Mouse (Mus musculus): ENCODE results near the gene Sept1.
"Not testable (repeated sequence)": the region's sequence is repeated elsewhere in the genome, so short reads cannot be mapped to it uniquely, and the experiment has no call there.

Sept1 gene

DNA sequence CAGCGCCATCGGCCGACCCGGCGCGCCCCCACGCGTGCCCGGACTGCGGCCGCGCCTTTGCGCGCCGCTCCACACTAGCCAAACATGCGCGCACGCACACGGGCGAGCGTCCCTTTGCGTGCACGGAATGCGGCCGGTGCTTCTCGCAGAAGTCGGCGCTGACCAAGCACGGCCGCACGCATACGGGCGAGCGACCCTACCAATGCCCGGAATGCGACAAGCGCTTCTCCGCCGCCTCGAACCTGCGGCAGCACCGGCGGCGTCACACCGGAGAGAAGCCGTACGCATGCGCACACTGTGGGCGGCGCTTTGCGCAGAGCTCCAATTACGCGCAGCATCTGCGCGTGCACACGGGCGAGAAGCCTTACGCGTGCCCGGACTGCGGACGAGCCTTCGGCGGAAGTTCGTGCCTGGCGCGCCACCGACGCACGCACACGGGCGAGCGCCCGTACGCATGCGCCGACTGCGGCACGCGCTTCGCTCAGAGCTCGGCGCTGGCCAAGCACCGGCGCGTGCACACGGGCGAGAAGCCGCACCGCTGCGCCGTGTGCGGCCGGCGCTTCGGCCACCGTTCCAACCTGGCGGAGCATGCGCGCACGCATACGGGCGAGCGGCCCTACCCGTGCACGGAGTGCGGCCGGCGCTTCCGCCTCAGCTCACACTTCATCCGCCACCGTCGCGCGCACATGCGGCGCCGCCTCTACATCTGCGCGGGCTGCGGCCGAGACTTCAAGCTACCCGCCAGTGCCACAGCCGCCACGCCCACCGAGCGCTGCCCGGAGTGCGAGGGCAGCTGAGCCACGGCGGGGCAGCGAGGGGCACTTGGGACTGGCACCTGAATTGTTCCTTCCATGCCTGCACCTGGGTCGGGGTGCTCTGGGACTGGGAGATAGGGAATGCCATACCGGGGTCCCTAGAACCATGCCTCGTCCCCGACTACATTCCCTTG, 21.2 kb upstream of the Sept1 start:
- DNase-seq, result peak; percentile 94

DNA sequence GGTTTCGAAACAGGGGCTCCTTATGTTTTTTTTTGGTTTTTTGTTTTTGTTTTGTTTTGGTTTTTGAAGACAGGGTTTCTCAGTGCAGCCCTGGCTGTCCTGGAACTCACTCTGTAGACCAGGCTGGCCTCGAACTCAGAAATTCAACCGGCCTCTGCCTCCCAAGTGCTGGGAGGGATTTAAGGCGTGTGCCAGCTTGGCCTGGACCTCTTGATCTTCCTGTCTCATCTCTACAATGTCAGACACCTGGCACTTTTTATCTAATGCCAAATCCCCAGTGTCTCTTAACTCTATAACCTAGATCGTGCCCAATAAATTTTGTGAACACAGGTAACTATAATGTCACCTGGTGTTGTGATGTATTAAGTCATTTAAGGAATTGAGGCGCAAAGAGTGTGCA, 20.4 kb upstream of the Sept1 start:
- DNase-seq, result no peak

DNA sequence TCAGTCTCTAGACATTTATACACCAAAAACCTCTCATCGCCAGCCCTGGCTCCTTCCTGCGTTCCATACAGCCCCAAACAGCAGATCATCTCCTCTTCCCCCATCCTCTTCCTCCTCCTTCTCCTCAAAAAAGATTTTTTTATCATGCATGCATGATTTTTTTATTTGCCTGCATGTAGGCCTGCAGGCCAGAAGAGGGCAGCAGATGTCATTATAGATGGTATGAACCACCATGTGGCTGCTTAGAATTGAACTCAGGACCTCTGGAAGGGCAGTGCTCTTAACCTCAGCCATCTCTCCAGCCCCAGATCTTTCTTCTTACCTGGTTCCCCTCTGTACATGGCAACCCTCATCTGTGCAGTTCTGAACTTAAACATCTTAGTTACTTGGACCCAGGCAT, 19.5 kb upstream of the Sept1 start:
- DNase-seq, result no peak

DNA sequence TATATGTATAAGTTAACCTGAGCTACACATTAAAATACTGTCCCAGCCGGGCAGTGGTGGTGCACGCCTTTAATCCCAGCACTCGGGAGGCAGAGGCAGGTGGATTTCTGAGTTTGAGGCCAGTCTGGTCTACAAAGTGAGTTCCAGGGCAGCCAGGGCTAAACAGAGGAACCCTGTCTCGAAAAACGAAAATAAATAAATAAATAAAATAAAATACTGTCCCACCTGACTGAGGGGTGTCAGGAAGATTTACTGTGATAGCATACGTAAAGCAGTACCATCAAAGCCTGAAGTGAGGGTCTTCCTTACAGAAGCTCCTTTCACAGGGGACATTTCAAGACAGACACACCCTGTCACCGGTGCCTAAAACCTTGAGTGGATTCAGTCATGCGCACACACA, 17.6 kb upstream of the Sept1 start:
- not testable (repeated sequence) for DNase-seq

DNA sequence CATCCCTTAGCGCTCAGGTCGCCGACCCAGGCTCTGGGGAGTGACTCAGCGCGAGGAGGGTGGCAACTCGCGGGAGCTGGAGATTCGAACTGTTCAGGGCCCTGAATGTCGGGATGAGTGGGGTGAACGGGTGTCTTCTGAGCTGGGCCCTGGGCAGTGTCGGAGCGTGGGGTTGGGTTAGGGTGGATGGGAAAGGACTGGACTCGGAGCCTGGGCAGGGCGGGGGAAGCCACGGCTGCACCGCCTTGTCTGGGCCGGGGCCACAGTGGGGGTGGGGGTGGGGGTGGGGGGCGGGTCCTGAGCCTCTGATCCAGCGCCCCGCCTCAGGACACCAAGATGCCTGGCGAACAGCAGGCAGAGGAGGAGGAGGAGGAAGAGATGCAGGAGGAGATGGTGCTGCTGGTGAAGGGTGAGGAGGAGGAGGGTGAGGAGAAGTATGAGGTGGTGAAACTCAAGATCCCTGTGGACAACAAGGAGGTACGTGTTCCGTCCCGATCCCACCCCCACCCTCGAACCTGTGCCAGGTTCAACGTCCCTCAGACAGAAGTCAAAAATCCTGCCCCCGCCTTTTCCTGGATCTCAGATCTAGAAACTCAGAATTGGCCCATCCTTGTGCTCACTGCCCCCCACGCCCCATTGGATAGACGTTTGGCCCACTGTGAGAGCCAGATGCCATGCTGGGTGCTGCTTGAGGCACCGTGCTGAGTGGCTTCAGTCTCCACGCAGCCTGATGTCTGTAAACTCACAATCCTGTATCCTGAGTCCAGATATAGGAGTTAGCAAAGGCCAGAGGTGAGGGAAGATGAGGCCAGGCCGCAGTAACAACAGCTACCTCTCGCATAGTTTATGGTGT, 12.0 kb upstream of the Sept1 start:
- DNase-seq, result no peak

DNA sequence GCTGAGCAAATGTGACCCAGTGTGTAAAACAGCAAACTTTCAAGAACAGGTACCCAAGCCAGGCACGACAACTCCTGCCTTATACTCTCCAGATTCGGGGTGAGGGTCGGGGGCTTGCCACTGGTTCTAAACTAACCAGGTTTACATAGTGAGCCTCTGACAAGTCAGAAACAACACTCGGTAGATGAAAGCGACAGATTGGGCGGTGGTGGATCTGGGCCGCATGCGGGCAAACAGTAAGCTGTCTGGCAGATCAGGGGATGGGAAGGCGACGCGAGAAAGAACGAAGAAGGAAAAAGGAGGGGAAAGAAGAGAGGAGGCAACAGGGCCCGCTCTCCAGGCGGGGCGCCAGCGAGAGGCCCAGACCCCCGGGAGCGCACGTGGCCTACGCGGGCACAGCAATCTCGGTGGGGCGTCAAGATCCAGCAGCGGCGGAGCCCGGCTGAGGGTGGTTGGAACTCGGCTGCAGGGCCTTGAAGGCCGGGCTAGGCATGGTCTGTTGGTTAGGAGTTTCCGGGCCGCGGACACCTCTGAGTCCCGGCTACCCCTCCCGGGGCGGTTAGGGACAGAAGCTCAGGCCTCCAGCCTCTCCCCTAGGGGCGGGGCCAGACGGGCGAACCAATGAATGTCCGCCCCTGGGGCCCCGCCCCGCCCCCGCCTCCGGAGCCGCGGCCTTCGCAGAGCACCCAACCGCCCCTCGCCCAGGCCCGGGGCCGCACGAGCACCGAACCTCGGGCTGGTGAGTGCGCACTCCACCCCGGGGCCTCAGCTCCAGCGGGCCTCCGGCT, 11.1 kb upstream of the Sept1 start, which contains the start of gene Zfp771:
Gene Zfp771 (plus strand): TSS at position 405 of the 788 bp plus-strand sequence.
- peak; percentile 97 for DNase-seq

DNA sequence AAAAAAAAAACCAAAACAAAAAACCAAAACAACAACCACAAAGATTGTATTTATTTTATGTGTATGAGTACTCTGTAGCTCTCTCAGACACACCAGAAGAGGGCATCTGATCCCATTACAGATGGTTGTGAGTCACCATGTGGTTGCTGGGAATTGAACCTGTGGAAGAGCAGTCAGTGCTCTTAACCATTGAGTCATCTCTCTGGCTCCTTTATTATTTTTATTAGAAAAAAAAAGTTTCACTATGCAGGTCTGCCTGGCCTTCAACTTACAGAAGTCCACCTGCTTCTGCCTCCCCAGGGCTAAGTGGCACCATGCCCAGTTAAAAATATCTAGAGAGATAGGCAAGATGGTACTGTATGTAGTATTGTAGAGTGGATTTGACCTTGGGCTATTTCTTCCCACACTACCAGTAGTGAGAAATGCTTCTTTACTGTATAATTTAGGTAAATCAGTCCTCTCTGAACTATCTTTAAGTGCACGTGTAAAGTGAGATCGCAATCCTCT, 10.5 kb upstream of the Sept1 start:
- DNase-seq, result no peak

DNA sequence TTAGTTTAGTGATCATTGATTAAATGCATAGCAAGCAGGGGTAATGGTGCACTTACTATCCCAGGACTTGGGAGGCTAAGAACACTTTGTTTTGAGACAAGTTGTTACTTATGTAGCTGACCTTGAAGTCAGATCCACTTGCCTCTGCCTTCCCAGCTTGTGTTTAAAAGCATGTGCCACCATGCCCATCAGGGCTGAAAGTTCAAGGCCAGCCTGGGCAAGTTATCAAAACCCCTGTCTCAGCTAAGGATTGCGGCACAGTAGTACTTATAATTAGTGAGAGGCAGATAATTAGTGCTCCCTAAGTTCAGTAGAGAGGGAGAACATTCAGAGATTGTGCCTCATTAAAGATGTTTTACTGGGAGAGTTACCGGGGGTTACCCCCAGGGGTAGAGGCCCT, 1.8 kb upstream of the Sept1 start:
- DNase-seq, result no peak

DNA sequence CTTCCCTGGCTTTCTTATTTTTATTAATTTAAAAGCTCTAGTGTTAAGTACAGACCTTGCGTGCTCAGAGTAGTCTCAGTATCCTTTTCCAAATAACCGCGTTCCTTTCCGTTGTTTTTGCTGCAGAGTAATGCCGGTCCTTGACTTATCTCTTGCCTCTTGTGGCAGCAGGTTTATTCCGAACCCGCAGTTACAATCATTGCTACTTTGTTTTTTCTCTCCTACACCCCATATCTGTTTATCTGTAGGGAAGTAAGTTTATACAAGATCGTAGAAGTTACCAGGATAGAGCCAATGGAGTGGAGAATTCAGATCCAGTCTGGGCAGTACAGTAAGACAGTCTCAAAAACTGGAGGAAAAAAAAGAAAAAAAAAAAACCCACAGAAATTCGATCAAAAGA, 835 bp upstream of the Sept1 start:
- no peak for DNase-seq

DNA sequence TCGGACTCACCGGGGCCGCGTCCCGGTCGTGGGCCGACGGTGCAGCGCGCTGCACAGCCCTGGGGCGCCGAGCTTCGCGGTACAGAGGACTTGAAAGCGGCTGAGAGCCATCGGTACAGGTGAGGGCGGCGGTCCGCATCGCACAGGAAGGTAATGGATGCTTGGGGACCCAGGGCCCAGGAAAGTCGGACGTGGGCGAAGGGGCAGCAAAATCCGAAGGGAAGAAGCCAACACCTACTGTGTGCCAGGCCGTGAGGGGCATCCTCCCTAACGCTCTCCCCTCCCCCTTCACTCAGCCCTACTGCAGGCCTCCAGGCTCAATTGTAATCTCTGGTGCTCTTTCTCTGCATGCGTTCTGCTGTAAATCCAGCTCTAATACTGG, 429 bp upstream of the Sept1 start:
- no peak for DNase-seq

DNA sequence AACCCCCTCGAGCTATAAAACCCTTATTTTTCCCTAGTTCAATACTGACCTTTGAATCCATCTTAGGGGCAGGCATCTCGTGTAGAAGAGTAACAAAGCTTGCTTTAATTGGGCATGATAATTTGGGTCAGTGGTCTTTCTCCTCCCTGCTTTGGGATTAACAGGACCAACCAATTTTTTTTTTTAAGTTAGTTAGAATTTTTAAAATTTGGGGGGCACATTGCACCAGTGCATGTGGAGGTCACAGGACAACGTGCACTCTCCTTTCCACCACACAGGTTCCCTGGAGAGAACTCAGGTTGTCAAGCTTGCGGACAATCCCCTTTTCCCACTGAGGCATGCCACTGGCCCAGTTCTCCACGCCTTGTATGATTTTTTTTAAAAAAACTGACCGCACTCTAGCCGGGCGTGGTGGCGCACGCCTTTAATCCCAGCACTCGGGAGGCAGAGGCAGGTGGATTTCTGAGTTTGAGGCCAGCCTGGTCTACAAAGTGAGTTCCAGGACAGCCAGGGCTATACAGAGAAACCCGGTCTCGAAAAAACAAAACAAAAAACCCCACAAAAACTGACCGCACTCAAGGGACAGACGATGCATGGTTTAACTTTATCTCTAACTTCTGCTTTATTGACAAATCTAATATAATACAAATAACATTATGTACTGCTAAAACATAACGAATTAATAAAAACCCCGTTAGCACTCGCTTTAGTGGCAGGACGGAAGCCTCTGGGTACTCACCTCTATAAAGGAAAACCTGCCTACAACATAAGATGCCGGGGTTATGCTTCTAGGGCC, 906 bp downstream of the Sept1 start:
- DNase-seq, result no peak

DNA sequence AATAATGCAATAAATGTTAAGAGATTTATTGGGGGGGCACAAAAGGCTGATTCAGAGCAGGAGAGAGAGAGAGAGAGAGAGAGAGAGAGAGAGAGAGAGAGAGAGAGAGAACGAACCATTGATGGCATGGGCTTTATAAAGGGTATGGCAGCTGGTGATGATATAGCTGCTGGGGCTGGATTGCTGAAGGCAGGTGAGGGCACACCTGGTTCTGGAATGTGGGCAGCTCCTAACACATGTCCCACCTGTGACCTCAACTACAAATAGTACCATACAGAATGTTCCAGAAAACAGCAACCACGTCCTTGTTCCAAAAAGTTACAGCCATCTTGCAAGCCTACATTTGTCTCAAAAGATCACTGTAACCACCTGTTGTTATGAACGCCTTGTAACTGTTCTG, 1.6 kb downstream of the Sept1 start:
- DNase-seq, result no peak

DNA sequence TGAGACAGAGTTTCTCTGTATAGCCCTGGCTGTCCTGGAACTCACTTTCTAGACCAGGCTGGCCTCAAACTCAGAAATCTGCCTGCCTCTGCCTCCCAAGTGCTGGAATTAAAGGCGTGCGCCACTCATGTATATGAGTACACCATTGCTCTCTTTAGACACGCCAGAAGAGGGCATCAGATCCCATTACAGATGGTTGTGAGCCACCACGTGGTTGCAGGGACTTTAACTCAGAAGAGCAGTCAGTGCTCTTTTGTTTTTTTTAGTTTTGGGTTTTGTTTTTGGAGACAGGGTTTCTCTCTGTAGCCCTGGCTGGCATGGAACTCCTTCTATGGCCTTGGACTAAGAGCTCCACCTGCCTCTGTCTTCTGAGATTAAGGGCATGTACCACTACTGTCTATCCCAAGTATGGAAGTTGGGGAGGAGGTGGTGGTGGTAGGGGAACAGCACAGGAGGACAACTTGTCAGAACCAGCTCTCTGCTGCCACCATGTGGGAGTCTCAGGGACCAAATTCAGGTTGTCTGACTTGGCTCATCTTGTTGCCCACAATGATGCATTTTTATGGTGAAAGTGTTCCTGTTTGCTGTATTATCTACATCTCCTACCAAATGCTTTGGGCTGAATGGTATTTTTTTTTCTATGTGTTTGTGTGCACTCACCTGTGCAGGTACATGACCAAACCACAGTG, 4.2 kb downstream of the Sept1 start:
- peak; percentile 85 for DNase-seq

DNA sequence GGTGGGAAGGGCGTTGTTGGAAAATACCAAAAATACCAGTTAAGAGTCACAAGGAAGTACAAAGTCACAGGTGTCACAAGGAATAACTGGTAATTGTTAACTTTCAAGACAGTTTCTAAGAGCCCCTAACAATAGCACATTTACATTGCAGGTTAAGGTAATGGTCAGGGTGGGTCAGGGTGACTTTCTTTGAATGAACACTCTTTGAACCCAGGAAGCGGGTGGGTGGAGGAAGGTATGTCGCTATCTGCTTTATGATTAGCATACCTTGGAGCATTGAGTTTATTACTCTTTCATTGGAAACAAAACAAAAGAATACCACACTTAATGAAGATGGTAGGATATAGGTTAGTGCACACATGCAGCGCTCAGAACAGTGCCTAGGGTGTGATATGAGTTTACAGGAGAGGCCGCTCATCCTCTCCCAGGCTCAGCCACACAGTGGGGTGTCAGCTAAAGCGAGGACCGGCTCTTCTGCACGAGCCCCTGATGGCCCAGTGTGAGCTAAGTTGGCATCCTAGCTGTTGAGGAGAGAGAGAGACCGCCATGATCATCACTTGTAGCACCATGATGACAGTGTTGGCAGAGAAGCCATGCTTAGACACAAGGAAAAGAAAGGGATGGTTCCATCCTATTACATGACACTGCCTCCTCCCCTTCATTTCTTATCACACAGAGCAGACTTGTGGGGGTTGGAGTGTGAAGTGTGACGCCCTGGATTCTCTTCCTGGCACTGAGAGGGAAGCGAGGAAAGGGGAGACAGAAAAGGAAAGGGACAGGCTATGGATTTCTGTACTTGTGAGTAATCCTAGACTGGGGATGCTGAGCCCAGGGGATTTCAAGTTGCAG, 7.6 kb downstream of the Sept1 start:
- no peak for DNase-seq

DNA sequence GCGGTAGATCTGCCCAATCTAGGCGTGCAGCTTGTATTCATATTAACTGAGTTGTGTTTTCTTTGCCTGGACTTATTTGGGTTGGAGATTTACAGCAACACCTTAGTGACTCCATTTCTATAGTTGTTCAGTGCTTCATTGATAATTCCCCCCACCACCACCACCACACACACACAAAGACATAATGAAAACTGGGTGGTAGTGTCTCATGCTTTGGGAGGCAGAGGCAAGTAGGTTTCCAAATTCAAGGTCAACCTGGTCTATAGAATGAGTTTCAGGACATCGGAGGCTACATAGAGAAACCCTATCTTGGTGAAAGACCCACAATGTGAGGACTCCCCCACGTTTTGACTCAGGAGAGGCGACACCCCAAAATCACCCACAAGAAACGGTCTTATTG, 8.3 kb downstream of the Sept1 start:
- DNase-seq, result no peak

DNA sequence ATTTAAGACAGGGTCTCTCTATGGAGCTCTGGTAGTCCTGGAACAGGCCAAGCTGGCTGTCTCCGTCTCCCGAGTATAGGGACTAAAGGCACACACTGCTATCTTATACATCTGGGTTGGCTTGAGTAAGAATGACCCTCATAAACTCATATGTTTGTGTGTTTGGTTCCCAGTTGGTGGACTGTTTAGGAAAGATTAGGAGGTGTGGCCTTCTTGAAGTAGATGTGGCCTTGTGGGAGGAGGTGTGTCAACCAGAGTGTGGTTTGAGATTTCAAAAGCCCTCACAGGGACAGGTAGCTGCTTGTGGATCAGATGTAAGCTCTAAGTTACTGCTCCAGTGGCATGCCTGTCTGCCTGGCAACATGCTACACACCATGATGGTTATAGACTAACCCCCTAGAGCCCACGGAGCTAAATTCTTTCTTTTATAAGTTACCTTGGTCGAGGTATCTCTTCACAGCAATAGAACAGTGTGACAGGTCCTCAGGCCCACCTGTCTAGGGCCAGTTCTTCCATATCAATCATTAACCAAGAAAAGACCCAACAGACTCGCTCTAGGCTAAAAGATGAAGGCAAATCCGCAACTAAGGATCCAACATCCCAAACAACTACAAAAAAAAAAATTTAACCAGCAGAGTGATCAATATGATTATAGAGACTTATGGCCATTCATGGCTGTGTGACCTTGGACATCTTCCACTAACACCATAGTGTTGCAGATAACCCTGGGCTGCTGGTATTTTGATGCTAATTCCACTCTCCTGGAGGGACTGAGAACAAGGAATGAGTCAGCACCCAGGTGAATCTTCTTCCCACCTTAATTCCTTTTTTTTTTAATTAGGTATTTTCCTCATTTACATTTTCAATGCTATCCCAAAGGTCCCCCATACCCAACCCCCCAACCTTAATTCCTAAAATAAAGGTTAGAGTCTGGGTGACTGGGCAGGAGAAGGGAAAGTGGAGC, 9.1 kb downstream of the Sept1 start:
- no peak for DNase-seq

DNA sequence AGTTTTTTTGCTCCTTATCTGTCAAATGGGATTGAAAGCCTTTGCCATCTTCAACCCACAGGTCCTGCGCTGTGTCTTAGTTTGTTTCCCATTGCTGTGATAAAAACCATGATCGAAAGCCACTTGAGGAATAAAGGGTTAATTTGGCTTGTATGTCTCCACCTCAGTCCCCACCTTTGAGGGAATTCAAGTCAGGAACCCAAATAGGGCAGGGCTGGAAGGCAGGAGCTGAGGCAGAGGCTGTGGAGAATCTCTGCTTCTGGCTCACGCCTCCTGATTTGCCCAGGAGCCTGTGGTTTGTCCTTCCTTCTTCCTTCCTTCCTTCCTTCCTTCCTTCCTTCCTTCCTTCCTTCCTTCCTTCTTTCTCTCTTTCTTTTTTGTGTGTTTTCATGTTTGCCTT, 9.8 kb downstream of the Sept1 start:
- DNase-seq, result no peak

DNA sequence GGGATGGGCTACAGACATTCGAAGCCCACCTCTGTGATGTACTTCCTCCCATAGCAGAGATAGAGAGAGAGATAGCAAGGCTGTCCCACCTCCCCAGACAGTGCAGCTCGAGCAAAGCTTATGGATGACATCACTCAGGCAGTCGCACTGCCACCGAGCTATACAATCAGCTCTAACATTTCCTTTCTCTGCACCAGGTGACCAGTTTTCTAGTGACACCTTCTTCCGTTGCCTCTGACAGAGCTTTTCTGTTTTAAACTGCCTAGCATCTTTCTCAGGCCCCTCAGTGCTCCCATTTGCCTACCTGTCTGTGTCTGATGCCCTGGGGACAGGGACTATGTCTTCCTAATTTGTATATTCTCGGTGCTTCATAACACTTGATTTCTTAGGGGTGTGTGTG, 12.5 kb downstream of the Sept1 start:
- no peak for DNase-seq

DNA sequence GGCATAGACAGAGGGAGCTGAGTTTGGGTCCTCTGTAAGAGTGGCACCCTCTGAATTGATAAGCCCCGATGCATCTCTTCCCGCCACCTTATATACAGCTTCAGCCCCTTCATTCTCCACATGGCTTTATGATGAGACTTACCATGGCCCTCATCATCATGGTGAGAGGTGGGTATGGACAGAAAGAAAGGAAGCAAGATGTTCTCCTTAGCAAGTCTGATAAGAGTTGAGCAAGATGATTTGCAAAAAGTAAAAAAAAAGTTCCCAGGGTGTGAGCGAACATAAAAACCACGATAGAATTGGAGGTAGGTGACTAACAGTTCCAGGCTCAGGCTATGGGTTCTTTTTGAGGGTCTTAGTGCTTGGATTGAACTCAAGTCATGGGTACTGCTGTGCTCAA, 14.3 kb downstream of the Sept1 start:
- no peak for DNase-seq

Measured in kidney, adult 9 months (tissue).